Mouse (Mus musculus) urinary bladder, postnatal 14 days (tissue): ENCODE results near the gene Calhm3.

ENCODE experiments used
- DNase-seq: peaks from one replicate; pipeline ENCODE4 v3.0.0; 2021; ENCODE audit warnings: low spot score

The Calhm3 gene

DNA sequence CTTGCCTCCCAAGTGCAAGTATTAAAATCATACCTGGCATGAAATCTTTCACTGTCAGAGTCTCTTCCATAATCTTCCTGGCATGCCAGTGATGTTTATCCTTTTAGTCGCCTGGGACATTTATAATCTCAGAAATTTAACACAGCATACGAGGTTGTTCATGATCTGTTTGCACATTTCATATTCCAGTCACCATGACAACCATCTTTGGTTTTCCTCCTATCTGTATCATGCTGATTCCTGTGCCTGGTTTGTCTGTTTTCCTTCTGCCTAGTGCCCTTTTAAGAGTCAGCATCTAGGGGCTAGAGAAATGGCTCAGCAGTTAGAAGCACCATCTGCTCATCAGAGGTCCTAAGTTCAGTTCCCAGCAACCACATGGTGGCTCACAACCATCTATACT lies 38.9 kb downstream of the Calhm3 start:
- DNase-seq: no peak

DNA sequence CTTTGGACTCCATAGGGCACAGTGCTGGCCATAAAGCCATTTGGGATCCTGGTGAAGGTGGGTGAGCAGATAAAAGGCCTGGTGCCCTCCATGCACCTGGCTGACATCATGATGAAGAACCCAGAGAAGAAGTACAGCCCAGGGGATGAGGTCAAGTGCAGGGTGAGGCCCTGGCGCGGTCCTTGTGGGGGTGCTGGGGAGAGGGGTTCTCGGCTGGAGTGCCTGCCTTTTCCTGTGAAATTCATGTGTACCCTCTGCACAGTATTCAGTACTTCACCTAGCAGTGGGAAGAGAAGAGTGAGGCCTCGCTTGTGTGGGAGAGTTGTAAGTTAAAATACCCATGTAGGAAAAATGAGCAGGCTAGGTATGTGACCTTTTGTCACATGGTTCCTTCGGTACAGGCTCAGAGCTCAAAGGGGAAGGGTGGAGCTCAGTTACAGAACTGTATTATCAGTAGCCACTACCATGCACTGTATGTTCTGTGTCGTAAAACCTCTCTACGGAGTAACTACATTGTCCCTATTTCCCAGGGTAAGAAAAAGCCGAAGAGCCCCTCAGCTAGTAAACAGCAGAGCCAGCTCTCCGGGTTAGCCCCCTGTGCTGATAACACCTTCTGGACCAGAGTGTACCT lies 52.8 kb downstream of the Calhm3 start:
- DNase-seq: no peak
